Mouse (Mus musculus) thymus, postnatal 14 days (tissue): ENCODE measurements around the gene Dnajc16.

Experiments
- DNase-seq: peaks from one replicate; pipeline ENCODE4 v3.0.0; 2021

Gene Dnajc16

GRCm38 (mm10) chr4:141760942-141761341, 29.8 kb downstream of the Dnajc16 start:
- DNase-seq, result no peak

GRCm38 (mm10) chr4:141758874-141759542, 31.7 kb downstream of the Dnajc16 start:
- no peak for DNase-seq

GRCm38 (mm10) chr4:141757124-141757523, 33.6 kb downstream of the Dnajc16 start:
- no peak for DNase-seq

- DNase-seq, result no peak
Observed at GRCm38 (mm10) chr4:141755375-141755930, 35.3 kb downstream of the Dnajc16 start.

GRCm38 (mm10) chr4:141752076-141752421, 38.7 kb downstream of the Dnajc16 start:
- DNase-seq, result no peak

GRCm38 (mm10) chr4:141751419-141752075, 39.2 kb downstream of the Dnajc16 start:
- no peak for DNase-seq

- DNase-seq, result no peak
Observed at GRCm38 (mm10) chr4:141750826-141751225, 39.9 kb downstream of the Dnajc16 start.

GRCm38 (mm10) chr4:141749557-141749956, 41.2 kb downstream of the Dnajc16 start:
- no peak for DNase-seq

- no peak for DNase-seq
Observed at GRCm38 (mm10) chr4:141746578-141747346, 44.0 kb downstream of the Dnajc16 start, which contains the start of gene Agmat. Gene Agmat, plus strand, starts transcription at chr4:141746672.

GRCm38 (mm10) chr4:141742381-141742780, 48.4 kb downstream of the Dnajc16 start:
- DNase-seq, result no peak

- DNase-seq, result no peak
Observed at GRCm38 (mm10) chr4:141741856-141742255, 48.9 kb downstream of the Dnajc16 start.

- DNase-seq, result no peak
Observed at GRCm38 (mm10) chr4:141738015-141738414, 52.7 kb downstream of the Dnajc16 start.

- no peak for DNase-seq
Observed at GRCm38 (mm10) chr4:141736856-141737255, 53.9 kb downstream of the Dnajc16 start.

GRCm38 (mm10) chr4:141735206-141735560, 55.5 kb downstream of the Dnajc16 start:
- no peak for DNase-seq

- peak; percentile 94 for DNase-seq
Observed at GRCm38 (mm10) chr4:141734446-141735205, 56.1 kb downstream of the Dnajc16 start.

- no peak for DNase-seq
Observed at GRCm38 (mm10) chr4:141731766-141732165, 59.0 kb downstream of the Dnajc16 start.

- DNase-seq, result no peak
Observed at GRCm38 (mm10) chr4:141730401-141730800, 60.3 kb downstream of the Dnajc16 start.

GRCm38 (mm10) chr4:141729266-141729665, 61.5 kb downstream of the Dnajc16 start:
- DNase-seq, result no peak

GRCm38 (mm10) chr4:141725738-141726137, 65.0 kb downstream of the Dnajc16 start:
- no peak for DNase-seq

GRCm38 (mm10) chr4:141725277-141725676, 65.5 kb downstream of the Dnajc16 start:
- no peak for DNase-seq

GRCm38 (mm10) chr4:141724594-141724993, 66.1 kb downstream of the Dnajc16 start:
- DNase-seq, result no peak

- DNase-seq, result peak; percentile 11
Observed at GRCm38 (mm10) chr4:141723673-141724068, 67.1 kb downstream of the Dnajc16 start.
